In the genomic region with DNA sequence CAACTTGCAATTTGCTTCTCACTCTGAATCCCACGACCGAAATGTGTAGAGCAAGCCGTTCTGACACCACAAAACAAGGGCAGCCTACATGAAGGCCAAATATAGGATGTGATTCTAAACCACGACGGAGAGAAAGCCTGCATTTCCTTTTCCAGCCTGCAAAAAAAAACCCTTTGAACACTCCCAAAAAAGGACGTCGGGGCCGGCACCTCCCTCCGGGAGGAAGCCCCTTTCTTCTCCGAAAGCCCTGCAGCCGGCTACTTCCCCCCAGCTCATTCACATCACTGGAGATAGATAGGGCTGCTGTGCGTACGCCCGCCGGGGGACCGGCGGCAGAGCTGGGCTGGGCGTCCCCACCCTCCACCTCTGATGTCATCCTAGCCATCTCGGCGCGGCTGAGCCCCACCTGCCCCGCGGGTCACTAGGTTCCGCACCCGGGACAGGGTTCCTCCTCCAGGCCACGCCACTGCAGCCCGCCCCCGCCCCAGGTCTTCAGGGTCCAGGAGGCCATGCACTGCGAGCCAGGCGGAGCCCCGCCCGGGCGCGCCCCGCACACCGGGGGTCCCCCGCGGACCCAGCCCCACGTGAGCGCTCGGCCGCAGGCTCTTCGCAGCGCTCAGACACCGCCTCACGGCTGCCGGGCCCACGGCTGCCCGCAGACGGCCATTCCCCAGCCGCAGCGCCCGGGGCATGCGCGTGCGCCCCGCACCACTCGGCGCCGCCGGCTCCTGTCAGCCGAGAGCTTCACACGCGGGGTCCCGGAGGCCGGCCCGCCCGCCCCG, we compare ENCODE assay signal across 8 mouse cellular contexts. TPM values are rescaled to one million over a fixed set of nuclear protein-coding genes. Genes with fewer than 3 reads are reported as not detected.
DNase-seq lines count a peak whose midpoint lies in the region; ATAC-seq and TF ChIP-seq lines count a peak whose summit lies in the region.

No protein-coding gene starts in this region.

- H3K4me2 ChIP-seq in embryonic facial prominence, embryonic 11.5 days (ENCODE audit: low read depth, low read length) = peak overlapping the region; percentile 88
- H3K4me2 ChIP-seq in liver, embryonic 13.5 days = peak overlapping the region; percentile 100
- H3K4me2 ChIP-seq in myocyte (ENCODE audit: low read depth) = peak overlapping the region; percentile 89
- H3K4me2 ChIP-seq in stomach, postnatal 0 days (replicated peaks; ENCODE audit: low read depth) = peak overlapping the region; percentile 81

- TF ChIP-seq EP300 in stomach, postnatal 0 days (optimal IDR thresholded peaks at IDR 0.05) = no peak

- no peaks in the 10 kb centered on the region for H3K36me3 ChIP-seq in embryonic facial prominence, embryonic 11.5 days (replicated peaks; ENCODE audit: control insufficient read depth, insufficient read depth, low read depth, low read length)
- H3K36me3 ChIP-seq in kidney, adult 2 months (ENCODE audit: control insufficient read depth, insufficient read depth, low read length) = no peaks in the 10 kb centered on the region
- no peaks in the 10 kb centered on the region for H3K36me3 ChIP-seq in liver, embryonic 13.5 days
- H3K36me3 ChIP-seq in myocyte (ENCODE audit: control insufficient read depth, insufficient read depth) = no peaks in the 10 kb centered on the region
- H3K36me3 ChIP-seq in stomach, postnatal 0 days (ENCODE audit: control insufficient read depth, insufficient read depth, low read length) = no peaks in the 10 kb centered on the region

- H3K4me1 ChIP-seq in embryonic facial prominence, embryonic 11.5 days (ENCODE audit: control insufficient read depth, insufficient read depth, low read length) = peaks cover 8% of the 10 kb centered on the region
- peaks cover 18% of the 10 kb centered on the region for H3K4me1 ChIP-seq in kidney, adult 2 months (ENCODE audit: control insufficient read depth, insufficient read depth, low read length)
- peaks cover 75% of the 10 kb centered on the region for H3K4me1 ChIP-seq in liver, embryonic 13.5 days (replicated peaks)
- H3K4me1 ChIP-seq in stomach, postnatal 0 days (replicated peaks; ENCODE audit: control insufficient read depth, insufficient read depth) = peaks cover 11% of the 10 kb centered on the region; the same call in 1 of the 2 replicates

- no peak for TF ChIP-seq POLR2A in kidney, adult 2 months (IDR thresholded peaks at IDR 0.05; ENCODE audit: low read depth, low read length)
- TF ChIP-seq POLR2A in myocyte (IDR thresholded peaks at IDR 0.05; ENCODE audit: insufficient read length, low read depth) = peak; percentile 16

- peak overlapping the region; percentile 87 for H3ac ChIP-seq in myocyte (ENCODE audit: control insufficient read depth, insufficient read length)

- peaks cover 52% of the 10 kb centered on the region for H3K79me2 ChIP-seq in myocyte (ENCODE audit: control insufficient read depth, insufficient read depth)

- peak overlapping the region; percentile 74 for H3K9ac ChIP-seq in embryonic facial prominence, embryonic 11.5 days (replicated peaks; ENCODE audit: low read length)
- peak overlapping the region; percentile 97 for H3K9ac ChIP-seq in liver, embryonic 13.5 days
- peak overlapping the region; percentile 94 for H3K9ac ChIP-seq in stomach, postnatal 0 days (ENCODE audit: low read length)

- no peak for TF ChIP-seq CTCF in kidney, adult 2 months (conservative IDR thresholded peaks at IDR 0.05; ENCODE audit: insufficient read depth, insufficient read length, low read depth, low read length)
- TF ChIP-seq CTCF in stomach, postnatal 0 days (IDR thresholded peaks at IDR 0.05; ENCODE audit: low read depth) = no peak

- ATAC-seq in embryonic facial prominence, embryonic 11.5 days (replicated peaks; ENCODE audit: insufficient number of reproducible peaks, low FRiP score, low TSS enrichment, low read depth) = peak; percentile 41
- peak; percentile 82 for ATAC-seq in liver, embryonic 13.5 days (ENCODE audit: low read depth)
- ATAC-seq in stomach, postnatal 0 days (ENCODE audit: low FRiP score, low TSS enrichment) = peak; percentile 68

- DNase-seq in A20 (ENCODE audit: low read depth, low spot score) = peak; percentile 88
- DNase-seq in adrenal gland, adult 8-10 months = peak; percentile 61
- peak; percentile 57 for DNase-seq in embryonic facial prominence, embryonic 11.5 days (ENCODE audit: low spot score)
- peak; percentile 68 for DNase-seq in heart, adult 8-10 months (ENCODE audit: low spot score)
- peak; percentile 69 for DNase-seq in kidney, adult 2 months
- peak; percentile 75 for DNase-seq in liver, embryonic 13.5 days
- DNase-seq in stomach, postnatal 0 days (ENCODE audit: low spot score) = peak; percentile 82

- peak overlapping the region; percentile 96 for H3K4me3 ChIP-seq in embryonic facial prominence, embryonic 11.5 days (ENCODE audit: low read depth, low read length)
- peak overlapping the region; percentile 71 for H3K4me3 ChIP-seq in kidney, adult 2 months (ENCODE audit: insufficient read depth, low read depth, low read length)
- peak overlapping the region; percentile 98 for H3K4me3 ChIP-seq in liver, embryonic 13.5 days (replicated peaks)
- peak overlapping the region; percentile 32 for H3K4me3 ChIP-seq in myocyte
- H3K4me3 ChIP-seq in stomach, postnatal 0 days (ENCODE audit: low read depth, low read length) = peak overlapping the region; percentile 96

- peak overlapping the region; percentile 80 for H3K27ac ChIP-seq in embryonic facial prominence, embryonic 11.5 days (replicated peaks; ENCODE audit: low read depth, low read length)
- H3K27ac ChIP-seq in kidney, adult 2 months (ENCODE audit: insufficient read depth, low read depth, low read length) = peak overlapping the region; percentile 34
- peak overlapping the region; percentile 96 for H3K27ac ChIP-seq in liver, embryonic 13.5 days
- H3K27ac ChIP-seq in stomach, postnatal 0 days (replicated peaks) = peak overlapping the region; percentile 99

- H3K27me3 ChIP-seq in embryonic facial prominence, embryonic 11.5 days (ENCODE audit: control insufficient read depth, insufficient read depth, low read length) = no peaks in the 10 kb centered on the region
- H3K27me3 ChIP-seq in kidney, adult 2 months (replicated peaks; ENCODE audit: control insufficient read depth, insufficient read depth, low read length) = no peaks in the 10 kb centered on the region
- H3K27me3 ChIP-seq in liver, embryonic 13.5 days = no peaks in the 10 kb centered on the region
- H3K27me3 ChIP-seq in myocyte (ENCODE audit: control insufficient read depth, insufficient read depth, insufficient read length) = no peaks in the 10 kb centered on the region
- no peaks in the 10 kb centered on the region for H3K27me3 ChIP-seq in stomach, postnatal 0 days (ENCODE audit: control insufficient read depth, insufficient read depth, low read length)

- H3K9me3 ChIP-seq in embryonic facial prominence, embryonic 11.5 days (replicated peaks; ENCODE audit: control insufficient read depth, low read length) = no peaks in the 10 kb centered on the region
- no peaks in the 10 kb centered on the region for H3K9me3 ChIP-seq in liver, embryonic 13.5 days (replicated peaks)
- no peaks in the 10 kb centered on the region for H3K9me3 ChIP-seq in stomach, postnatal 0 days (ENCODE audit: control insufficient read depth, low read length)

- WGBS in embryonic facial prominence, embryonic 11.5 days = under 1% methylated on average over 64 of the region's 69 CpGs
- under 1% methylated on average over 69 of the region's 69 CpGs for WGBS in kidney, adult 2 months
- under 1% methylated on average over 68 of the region's 69 CpGs for WGBS in liver, embryonic 13.5 days (ENCODE audit: insufficient replicate concordance)
- under 1% methylated on average over 59 of the region's 69 CpGs for WGBS in stomach, postnatal 0 days

TF ChIP-seq in myocyte, 11 proteins besides CTCF, POLR2A, EP300 and RAD21:
- peak in 1 of 3 experiments; percentile 19 for TF ChIP-seq MYOD1 (IDR thresholded peaks at IDR 0.05; ENCODE audit: control insufficient read depth in 1 of 3, insufficient read length in 2 of 3, low read depth in 2 of 3)
- TF ChIP-seq MAX (IDR thresholded peaks at IDR 0.05; ENCODE audit: low read depth) = no peak

RNA-seq across cellular contexts. Expression of a gene that starts 0.6 kb away (rescaled TPM):
- 10 to 100 TPM; 47.0 to 99.8 (median 77.0) TPM for total RNA-seq in adrenal gland, adult 8-10 months (2022)
- polyA plus RNA-seq in embryonic facial prominence, embryonic 11.5 days (2014; fragmentation: Nextera tagmentation; extraction: Ambion mirVana) = 130 and 135 TPM in 2 replicates
- total RNA-seq in heart, adult 8-10 months (2022) = 10 to 100 TPM; 21.9 to 30.3 (median 23.7) TPM
- 43.1 and 43.5 TPM in 2 replicates for polyA plus RNA-seq in kidney, adult 2 months (2012; rRNA removed)
- 48.0 and 60.3 TPM in 2 replicates for polyA plus RNA-seq in liver, embryonic 13.5 days (2015; fragmentation: Nextera tagmentation; extraction: Ambion mirVana)
- polyA plus RNA-seq in myocyte (2012; fragmentation: generic; extraction: Trizol) = 58.9 TPM
- 91.6 and 93.6 TPM in 2 replicates for polyA plus RNA-seq in stomach, postnatal 0 days (2015; fragmentation: Nextera tagmentation; extraction: Ambion mirVana)

Comparison
In these comparisons a context has a peak if more than half of its experiments do, and no peak if none do; other contexts are left out.
1. Peak in every context shown above with its lines: DNase-seq, ATAC-seq, H3K4me3 ChIP-seq and H3K27ac ChIP-seq.
2. H3K27ac ChIP-seq: peak in every context shown above with its lines; median percentile 99 in stomach, postnatal 0 days; 96 in liver, embryonic 13.5 days; 80 in embryonic facial prominence, embryonic 11.5 days; 34 in kidney, adult 2 months.
3. H3K4me3 ChIP-seq: peak in every context shown above with its lines; median percentile 98 in liver, embryonic 13.5 days; 96 in embryonic facial prominence, embryonic 11.5 days; 96 in stomach, postnatal 0 days; 71 in kidney, adult 2 months; 32 in myocyte.